In genomic region chr19:8747368-8747767, GRCm38 (mm10) we compare ENCODE assay signal across 14 mouse cellular contexts. TPM values are rescaled to one million over a fixed set of nuclear protein-coding genes. Genes with fewer than 3 reads are reported as not detected.
A peak's percentile ranks its signal among the peaks of the same experiment; 100 is the strongest.
DNase-seq lines count a peak whose midpoint lies in the region; ATAC-seq and TF ChIP-seq lines count a peak whose summit lies in the region.
"Had no signal": no experiment of that assay in that cellular context is flagged by ENCODE, and none has a peak within 500 bp of the region (broad histone marks: within the 10 kb centered on the region; RNA-seq: fewer than 3 reads in every experiment).

No protein-coding gene starts in this region.

- no peaks in the 10 kb centered on the region for H3K9me3 ChIP-seq in forebrain, postnatal 0 days (ENCODE audit: low read length)
- no peaks in the 10 kb centered on the region for H3K9me3 ChIP-seq in forebrain, embryonic 13.5 days (replicated peaks)
- no peaks in the 10 kb centered on the region for H3K9me3 ChIP-seq in liver, postnatal 0 days (ENCODE audit: low read length)
- H3K9me3 ChIP-seq in liver, embryonic 11.5 days (ENCODE audit: control insufficient read depth, low read length) = no peaks in the 10 kb centered on the region
- no peaks in the 10 kb centered on the region for H3K9me3 ChIP-seq in forebrain, embryonic 11.5 days (ENCODE audit: control insufficient read depth, low read length)
- H3K9me3 ChIP-seq: heart, embryonic 10.5 days; kidney, embryonic 15.5 days; limb, embryonic 15.5 days had no signal

- 73% methylated on average over 2 of the region's 2 CpGs for WGBS in forebrain, postnatal 0 days
- 72% methylated on average over 2 of the region's 2 CpGs for WGBS in forebrain, embryonic 13.5 days
- WGBS in liver, postnatal 0 days (ENCODE audit: insufficient replicate concordance) = 63% methylated on average over 2 of the region's 2 CpGs
- 68% methylated on average over 2 of the region's 2 CpGs for WGBS in liver, embryonic 11.5 days
- 79% methylated on average over 2 of the region's 2 CpGs for WGBS in forebrain, embryonic 11.5 days

- H3K27me3 ChIP-seq in forebrain, postnatal 0 days (ENCODE audit: insufficient read depth, low read length) = no peaks in the 10 kb centered on the region
- no peaks in the 10 kb centered on the region for H3K27me3 ChIP-seq in forebrain, embryonic 13.5 days
- no peaks in the 10 kb centered on the region for H3K27me3 ChIP-seq in liver, postnatal 0 days (ENCODE audit: insufficient read depth, low read length)
- no peaks in the 10 kb centered on the region for H3K27me3 ChIP-seq in liver, embryonic 11.5 days (replicated peaks; ENCODE audit: control insufficient read depth, insufficient read depth, low read length)
- H3K27me3 ChIP-seq in Patski = no peaks in the 10 kb centered on the region
- no peaks in the 10 kb centered on the region for H3K27me3 ChIP-seq in forebrain, embryonic 11.5 days (ENCODE audit: control insufficient read depth, insufficient read depth, low read length)
- H3K27me3 ChIP-seq: kidney, embryonic 15.5 days; limb, embryonic 15.5 days had no signal

- peaks cover 5% of the 10 kb centered on the region for H3K4me1 ChIP-seq in forebrain, postnatal 0 days (ENCODE audit: insufficient read depth)
- H3K4me1 ChIP-seq in forebrain, embryonic 13.5 days = peaks cover 8% of the 10 kb centered on the region
- peaks cover 8% of the 10 kb centered on the region; the same call in 1 of the 2 replicates for H3K4me1 ChIP-seq in liver, postnatal 0 days (ENCODE audit: insufficient read depth)
- H3K4me1 ChIP-seq in liver, embryonic 11.5 days (replicated peaks; ENCODE audit: control insufficient read depth, insufficient read depth, low read length) = peaks cover 7% of the 10 kb centered on the region; the same call in 1 of the 2 replicates
- H3K4me1 ChIP-seq in forebrain, embryonic 11.5 days (replicated peaks; ENCODE audit: control insufficient read depth, insufficient read depth, low read length) = peaks cover 3% of the 10 kb centered on the region; the same call in 1 of the 2 replicates

- H3K9ac ChIP-seq in forebrain, postnatal 0 days = no peak overlapping the region
- H3K9ac ChIP-seq in forebrain, embryonic 13.5 days = no peak overlapping the region
- no peak overlapping the region for H3K9ac ChIP-seq in liver, postnatal 0 days (replicated peaks)
- H3K9ac ChIP-seq in liver, embryonic 11.5 days (ENCODE audit: low read depth, low read length) = no peak overlapping the region
- H3K9ac ChIP-seq in forebrain, embryonic 11.5 days (ENCODE audit: low read length) = no peak overlapping the region
- H3K9ac ChIP-seq: kidney, embryonic 15.5 days; limb, embryonic 15.5 days had no signal

- in situ Hi-C loops in Patski (cut with MboI; ENCODE audit: low pct_unique_long_range_greater_than_20kb) = no loop called here

- TF ChIP-seq CTCF in forebrain, postnatal 0 days (IDR thresholded peaks at IDR 0.05; ENCODE audit: low read depth) = peak; percentile 43
- peak; percentile 63 for TF ChIP-seq CTCF in liver, postnatal 0 days (IDR thresholded peaks at IDR 0.05; ENCODE audit: low read depth)
- peak; percentile 60 for TF ChIP-seq CTCF in Patski (IDR thresholded peaks at IDR 0.05)

- CTCF ChIA-PET in Patski (lab: Charles Lee) = interaction anchor here (1.4 to 1.7 kb wide), 2 partner anchors 9 to 10 kb away, joined by 3 to 4 read pairs; no protein-coding TSS in a partner anchor

- H3K36me3 ChIP-seq in forebrain, postnatal 0 days (ENCODE audit: insufficient read depth) = peaks cover 75% of the 10 kb centered on the region
- H3K36me3 ChIP-seq in forebrain, embryonic 13.5 days (ENCODE audit: poor library complexity, severe bottlenecking) = peaks cover 95% of the 10 kb centered on the region
- H3K36me3 ChIP-seq in liver, postnatal 0 days (replicated peaks; ENCODE audit: insufficient read depth, low read length) = peaks cover 81% of the 10 kb centered on the region
- H3K36me3 ChIP-seq in liver, embryonic 11.5 days (ENCODE audit: control insufficient read depth, insufficient read depth, low read length) = peaks cover 47% of the 10 kb centered on the region
- peaks cover 7% of the 10 kb centered on the region; the same call in 1 of the 2 replicates for H3K36me3 ChIP-seq in forebrain, embryonic 11.5 days (ENCODE audit: control insufficient read depth, insufficient read depth, low read length)

- DNase-seq in forebrain, postnatal 0 days = no peak
- DNase-seq in liver, postnatal 0 days = no peak
- DNase-seq in liver, embryonic 11.5 days (ENCODE audit: low spot score) = no peak
- DNase-seq in Patski (ENCODE audit: low read depth, low spot score) = no peak
- DNase-seq in retina, postnatal 1 day = peak; percentile 53
- DNase-seq in forebrain, embryonic 11.5 days (ENCODE audit: low spot score) = no peak
- DNase-seq in layer of hippocampus, postnatal 25 days (ENCODE audit: extremely low spot score in 1 of 2, low spot score in 1 of 2) = no peak
- DNase-seq: cerebellum, adult 9-11 months had no signal

- ATAC-seq in forebrain, postnatal 0 days = 0 out of 2 replicates have a peak, but pooled peaks have one; percentile 20
- ATAC-seq in forebrain, embryonic 13.5 days = no peak
- peak; percentile 31; the same call in 1 of the 2 replicates for ATAC-seq in liver, postnatal 0 days
- ATAC-seq in liver, embryonic 11.5 days (replicated peaks; ENCODE audit: low FRiP score) = no peak
- ATAC-seq in Patski = no peak
- ATAC-seq in forebrain, embryonic 11.5 days (replicated peaks; ENCODE audit: low FRiP score) = no peak
- ATAC-seq: activated CD4-positive, CD25-positive, alpha-beta regulatory T cell, adult 4 months had no signal

- H3K4me3 ChIP-seq in forebrain, postnatal 0 days (ENCODE audit: low read depth, low read length) = no peak overlapping the region
- no peak overlapping the region for H3K4me3 ChIP-seq in forebrain, embryonic 13.5 days
- no peak overlapping the region for H3K4me3 ChIP-seq in liver, postnatal 0 days (ENCODE audit: low read depth, low read length)
- H3K4me3 ChIP-seq in liver, embryonic 11.5 days (ENCODE audit: low read depth, low read length) = no peak overlapping the region
- no peak overlapping the region for H3K4me3 ChIP-seq in forebrain, embryonic 11.5 days (ENCODE audit: low read depth, low read length)
- H3K4me3 ChIP-seq: heart, embryonic 10.5 days; kidney, embryonic 15.5 days; limb, embryonic 15.5 days had no signal

- no peak overlapping the region for H3K4me2 ChIP-seq in forebrain, postnatal 0 days (ENCODE audit: low read depth)
- H3K4me2 ChIP-seq in forebrain, embryonic 13.5 days = no peak overlapping the region
- H3K4me2 ChIP-seq in liver, postnatal 0 days (ENCODE audit: low read depth, low read length) = no peak overlapping the region
- H3K4me2 ChIP-seq in liver, embryonic 11.5 days = no peak overlapping the region
- H3K4me2 ChIP-seq in forebrain, embryonic 11.5 days (ENCODE audit: low read depth, low read length, severe bottlenecking) = no peak overlapping the region
- H3K4me2 ChIP-seq: kidney, embryonic 15.5 days; limb, embryonic 15.5 days had no signal

- no peak overlapping the region for H3K27ac ChIP-seq in forebrain, postnatal 0 days (ENCODE audit: low read depth, low read length)
- no peak overlapping the region for H3K27ac ChIP-seq in forebrain, embryonic 13.5 days
- H3K27ac ChIP-seq in liver, postnatal 0 days (ENCODE audit: low read depth) = no peak overlapping the region
- H3K27ac ChIP-seq in liver, embryonic 11.5 days (ENCODE audit: low read depth, low read length) = no peak overlapping the region
- H3K27ac ChIP-seq in forebrain, embryonic 11.5 days (ENCODE audit: low read depth, low read length) = no peak overlapping the region
- H3K27ac ChIP-seq: heart, embryonic 10.5 days; kidney, embryonic 15.5 days; limb, embryonic 15.5 days had no signal

- POLR2A ChIA-PET in Patski (lab: Charles Lee) = interaction anchor here (0.6 to 1.0 kb wide), 2 partner anchors 11 to 28 kb away, joined by 3 read pairs; no protein-coding TSS in a partner anchor

- no peak for TF ChIP-seq EP300 in liver, postnatal 0 days (IDR thresholded peaks at IDR 0.05; ENCODE audit: low read depth)

RNA-seq across cellular contexts. Expression of gene Stx5a, which starts 6.2 kb away (rescaled TPM):
- total RNA-seq in forebrain, postnatal 0 days (2014; rRNA removed) = 130 and 140 TPM in 2 replicates
- 86.4 and 97.6 TPM in 2 replicates for polyA plus RNA-seq in forebrain, postnatal 0 days (2015; fragmentation: Nextera tagmentation; extraction: Ambion mirVana)
- 117 and 118 TPM in 2 replicates for polyA plus RNA-seq in forebrain, embryonic 13.5 days (2015; fragmentation: Nextera tagmentation; extraction: Ambion mirVana)
- 36.3 and 37.5 TPM in 2 replicates for polyA plus RNA-seq in liver, postnatal 0 days (2015; fragmentation: Nextera tagmentation; extraction: Ambion mirVana)
- polyA plus RNA-seq in liver, embryonic 11.5 days (2014; fragmentation: Nextera tagmentation; extraction: Ambion mirVana) = 69.5 and 73.1 TPM in 2 replicates
- 116 TPM for polyA plus RNA-seq in Patski (2021)
- polyA plus RNA-seq in forebrain, embryonic 11.5 days (2014; fragmentation: Nextera tagmentation; extraction: Ambion mirVana) = 88.4 and 93.8 TPM in 2 replicates
- 10 to 100 TPM; 59.9 to 70.7 TPM for total RNA-seq in layer of hippocampus, postnatal 25 days (2021)

RNA-seq across cellular contexts. Expression of gene 1700092M07Rik, which starts 6.8 kb away (rescaled TPM):
- total RNA-seq in forebrain, postnatal 0 days (2014; rRNA removed) = not detected in 2 replicates
- polyA plus RNA-seq in forebrain, postnatal 0 days (2015; fragmentation: Nextera tagmentation; extraction: Ambion mirVana) = 0.65 and 0.67 TPM in 2 replicates
- polyA plus RNA-seq in forebrain, embryonic 13.5 days (2015; fragmentation: Nextera tagmentation; extraction: Ambion mirVana) = 1.9 and 3.7 TPM in 2 replicates
- polyA plus RNA-seq in liver, postnatal 0 days (2015; fragmentation: Nextera tagmentation; extraction: Ambion mirVana) = 0.31 and 0.43 TPM in 2 replicates
- polyA plus RNA-seq in liver, embryonic 11.5 days (2014; fragmentation: Nextera tagmentation; extraction: Ambion mirVana) = 1.7 and 2.0 TPM in 2 replicates
- 0.86 TPM for polyA plus RNA-seq in Patski (2021)
- polyA plus RNA-seq in forebrain, embryonic 11.5 days (2014; fragmentation: Nextera tagmentation; extraction: Ambion mirVana) = 2.3 and 3.1 TPM in 2 replicates
- total RNA-seq in layer of hippocampus, postnatal 25 days (2021) = 1 to 10 TPM in 1 of 2 experiments, not detected in 1; 1.5 TPM
- total RNA-seq: hematopoietic stem cell, adult 5-6 weeks had no signal
- polyA plus RNA-seq: activated CD4-positive, CD25-positive, alpha-beta regulatory T cell, adult 4 months had no signal

RNA-seq across cellular contexts. Expression of gene Nxf1, which starts 9.5 kb away (rescaled TPM):
- 81.7 and 114 TPM in 2 replicates for total RNA-seq in forebrain, postnatal 0 days (2014; rRNA removed)
- polyA plus RNA-seq in forebrain, postnatal 0 days (2015; fragmentation: Nextera tagmentation; extraction: Ambion mirVana) = 97.1 and 97.9 TPM in 2 replicates
- polyA plus RNA-seq in forebrain, embryonic 13.5 days (2015; fragmentation: Nextera tagmentation; extraction: Ambion mirVana) = 194 and 211 TPM in 2 replicates
- 47.9 and 49.9 TPM in 2 replicates for polyA plus RNA-seq in liver, postnatal 0 days (2015; fragmentation: Nextera tagmentation; extraction: Ambion mirVana)
- 197 and 198 TPM in 2 replicates for polyA plus RNA-seq in liver, embryonic 11.5 days (2014; fragmentation: Nextera tagmentation; extraction: Ambion mirVana)
- polyA plus RNA-seq in Patski (2021) = 164 TPM
- polyA plus RNA-seq in forebrain, embryonic 11.5 days (2014; fragmentation: Nextera tagmentation; extraction: Ambion mirVana) = 238 and 247 TPM in 2 replicates
- total RNA-seq in layer of hippocampus, postnatal 25 days (2021) = 10 to 100 TPM; 75.4 to 95.3 TPM

RNA-seq across cellular contexts. Expression of gene Wdr74, which starts 11.7 kb away (rescaled TPM):
- total RNA-seq in forebrain, postnatal 0 days (2014; rRNA removed) = 74.1 and 85.9 TPM in 2 replicates
- 98.7 and 113 TPM in 2 replicates for polyA plus RNA-seq in forebrain, postnatal 0 days (2015; fragmentation: Nextera tagmentation; extraction: Ambion mirVana)
- 92.0 and 97.4 TPM in 2 replicates for polyA plus RNA-seq in forebrain, embryonic 13.5 days (2015; fragmentation: Nextera tagmentation; extraction: Ambion mirVana)
- 36.0 and 36.8 TPM in 2 replicates for polyA plus RNA-seq in liver, postnatal 0 days (2015; fragmentation: Nextera tagmentation; extraction: Ambion mirVana)
- 142 and 143 TPM in 2 replicates for polyA plus RNA-seq in liver, embryonic 11.5 days (2014; fragmentation: Nextera tagmentation; extraction: Ambion mirVana)
- 64.7 TPM for polyA plus RNA-seq in Patski (2021)
- polyA plus RNA-seq in forebrain, embryonic 11.5 days (2014; fragmentation: Nextera tagmentation; extraction: Ambion mirVana) = 79.5 and 89.2 TPM in 2 replicates
- total RNA-seq in layer of hippocampus, postnatal 25 days (2021) = 10 to 100 TPM; 43.9 to 53.6 TPM

RNA-seq across cellular contexts. Expression of gene Tmem223, which starts 23.4 kb away (rescaled TPM):
- 236 and 241 TPM in 2 replicates for total RNA-seq in forebrain, postnatal 0 days (2014; rRNA removed)
- 269 and 334 TPM in 2 replicates for polyA plus RNA-seq in forebrain, postnatal 0 days (2015; fragmentation: Nextera tagmentation; extraction: Ambion mirVana)
- polyA plus RNA-seq in forebrain, embryonic 13.5 days (2015; fragmentation: Nextera tagmentation; extraction: Ambion mirVana) = 260 and 261 TPM in 2 replicates
- polyA plus RNA-seq in liver, postnatal 0 days (2015; fragmentation: Nextera tagmentation; extraction: Ambion mirVana) = 56.0 and 59.1 TPM in 2 replicates
- 116 and 123 TPM in 2 replicates for polyA plus RNA-seq in liver, embryonic 11.5 days (2014; fragmentation: Nextera tagmentation; extraction: Ambion mirVana)
- polyA plus RNA-seq in Patski (2021) = 74.3 TPM
- polyA plus RNA-seq in forebrain, embryonic 11.5 days (2014; fragmentation: Nextera tagmentation; extraction: Ambion mirVana) = 181 and 182 TPM in 2 replicates
- 100 to 1,000 TPM in 1 of 2 experiments, 10 to 100 TPM in 1; 92.1 to 101 TPM for total RNA-seq in layer of hippocampus, postnatal 25 days (2021)

Comparison
In these comparisons a context has a peak if more than half of its experiments do, and no peak if none do; other contexts are left out.
1. ATAC-seq: peak in forebrain, postnatal 0 days (single experiment) and liver, postnatal 0 days (single experiment); none in forebrain, embryonic 13.5 days (single experiment), liver, embryonic 11.5 days (single experiment), Patski (single experiment) and forebrain, embryonic 11.5 days (single experiment).
2. Peak in every context shown above with its lines, with median percentiles within 50 percentile points of each other: CTCF ChIP-seq.